Mouse (Mus musculus): ENCODE measurements around the gene Zbtb18.

The Zbtb18 gene

DNA sequence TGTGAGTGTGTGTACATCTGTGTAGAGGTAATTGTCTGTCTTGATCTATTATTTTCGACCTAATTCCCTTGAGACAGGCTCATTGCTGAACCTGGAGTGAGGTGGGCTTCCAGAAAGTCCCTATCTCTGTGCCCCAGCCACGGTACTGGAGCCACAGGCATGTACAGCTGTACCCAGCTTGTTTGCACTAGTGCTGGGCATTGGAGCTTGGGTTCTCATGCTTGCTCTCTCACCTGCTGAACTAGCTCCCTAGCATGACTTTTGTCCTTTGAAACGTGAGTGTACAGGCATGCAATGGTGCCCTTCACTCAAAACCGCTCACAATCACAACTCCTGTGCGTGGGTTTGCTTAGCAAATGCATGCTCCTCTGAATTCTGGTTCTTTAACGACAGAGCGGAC, 42.1 kb downstream of the Zbtb18 start:
- no peak for DNase-seq (ENCODE audit: low spot score)

DNA sequence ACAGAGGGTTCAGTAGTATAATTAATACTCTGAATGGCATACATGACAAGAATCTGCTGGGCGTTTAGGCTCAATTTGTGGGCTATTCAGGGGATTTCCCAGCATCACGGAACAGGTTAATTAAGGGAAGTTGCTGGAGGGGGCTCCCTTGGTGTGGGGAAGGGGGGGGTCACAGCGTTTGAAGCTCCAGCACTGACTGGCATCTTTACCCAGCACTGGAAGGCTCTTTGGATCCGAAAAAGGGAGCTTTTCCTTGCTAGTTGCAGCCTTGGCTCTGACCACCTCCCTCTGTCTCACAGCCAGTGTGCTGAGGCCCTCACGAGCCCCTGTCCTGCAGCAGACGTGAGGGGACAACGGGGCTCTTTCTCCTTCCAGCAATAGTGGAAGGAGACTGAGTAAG, 42.5 kb downstream of the Zbtb18 start:
- DNase-seq (ENCODE audit: low spot score): no peak

GRCm38 (mm10) chr1:177489844-177490243, 47.7 kb downstream of the Zbtb18 start:
- no peak for DNase-seq (ENCODE audit: low spot score)

DNA sequence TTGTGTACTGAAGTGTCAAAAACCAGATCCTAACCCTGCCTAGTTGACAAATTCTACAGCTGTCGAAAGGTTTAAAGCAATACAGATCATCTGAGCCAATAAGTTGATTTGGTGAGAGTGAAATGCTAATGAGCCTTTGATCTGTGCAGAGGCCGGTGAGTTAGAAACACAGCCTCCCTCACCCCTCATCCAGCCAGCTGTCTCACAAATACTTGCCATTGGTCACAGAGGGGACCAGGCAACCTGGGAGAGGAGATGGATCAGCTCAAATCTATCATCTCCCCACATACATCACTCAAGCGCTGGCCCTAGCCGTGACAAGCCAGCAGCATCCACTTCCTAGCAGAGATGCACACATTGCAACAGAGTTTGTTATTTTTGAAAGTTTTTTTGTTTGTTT, 48.7 kb downstream of the Zbtb18 start:
- no peak for DNase-seq (ENCODE audit: low spot score)

- DNase-seq (ENCODE audit: low spot score): no peak
Measured at GRCm38 (mm10) chr1:177491280-177491679, 49.1 kb downstream of the Zbtb18 start.

GRCm38 (mm10) chr1:177494306-177494705, 52.2 kb downstream of the Zbtb18 start:
- no peak for DNase-seq (ENCODE audit: low spot score)

DNA sequence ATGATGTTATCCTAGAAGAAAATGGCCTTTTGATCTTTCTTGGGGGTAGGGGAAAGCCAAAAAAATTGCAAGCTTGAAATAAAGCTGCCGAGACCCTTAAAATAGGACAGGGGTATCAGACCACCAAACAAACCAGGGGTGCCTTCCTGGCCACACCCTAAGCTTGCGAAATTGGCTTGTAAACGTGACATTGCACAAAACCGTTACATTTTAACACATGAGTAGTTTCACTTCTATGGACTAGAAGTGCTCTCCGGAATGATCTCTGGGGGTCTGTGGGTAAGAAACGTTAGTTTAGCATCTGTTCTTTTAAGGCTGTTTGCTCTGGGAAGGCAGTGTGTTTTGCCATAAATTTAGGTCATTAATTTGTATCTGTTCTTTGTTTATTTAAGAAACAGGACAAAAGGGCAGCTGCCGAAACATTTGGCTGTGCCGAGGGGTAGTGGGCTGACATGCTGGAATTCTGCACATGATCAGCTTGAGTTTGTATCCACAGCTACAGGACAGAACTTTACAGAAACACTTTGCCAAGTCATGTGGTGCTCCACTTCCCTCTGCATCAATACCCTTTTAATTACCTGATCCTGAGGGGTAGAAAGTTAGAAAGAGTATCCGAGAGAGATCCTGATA, 52.9 kb downstream of the Zbtb18 start:
- no peak for DNase-seq (ENCODE audit: low spot score)

Measured in c-Kit-positive CD71-positive TER-119-positive erythroid progenitor cells, embryonic 14.5 days (primary cell).